Mouse (Mus musculus) stomach, postnatal 0 days (tissue): ENCODE results near the gene Tdrd7. TPM values are rescaled to one million over a fixed set of nuclear protein-coding genes. Genes with fewer than 3 reads are reported as not detected.

Experiments
- ATAC-seq: fragments of 200-750 bp; cut with Nextera tagmentation; 2 replicates; pipeline ENCODE4 v1.8.0; 2017; ENCODE audit not compliant: low FRiP score, low TSS enrichment
- DNase-seq: peaks from one replicate; pipeline ENCODE4 v3.0.0-alpha.2; 2016; ENCODE audit warnings: low spot score
- H3K27ac ChIP-seq: fragments of 300-500 bp; sonication (generic); replicated peaks from 2 replicates; pipeline ENCODE4 v1.5.1; 2014; ENCODE audit warnings: mild to moderate bottlenecking, control low read depth
- H3K27me3 ChIP-seq: fragments of 300-500 bp; sonication (generic); 2 replicates; pipeline ENCODE4 v1.6.1; 2014; ENCODE audit warnings: low read length; ENCODE audit not compliant: control insufficient read depth, insufficient read depth
- H3K36me3 ChIP-seq: fragments of 300-500 bp; sonication (generic); 2 replicates; pipeline ENCODE4 v1.6.1; 2014; ENCODE audit warnings: low read length, mixed read lengths; ENCODE audit not compliant: control insufficient read depth, insufficient read depth
- H3K4me1 ChIP-seq: fragments of 300-500 bp; sonication (generic); replicated peaks from 2 replicates; pipeline ENCODE4 v1.6.1; 2014; ENCODE audit warnings: antibody characterized with exemption; ENCODE audit not compliant: control insufficient read depth, insufficient read depth
- H3K4me2 ChIP-seq: fragments of 300-500 bp; sonication (generic); replicated peaks from 2 replicates; pipeline ENCODE4 v1.6.1; 2014; ENCODE audit warnings: low read depth, mild to moderate bottlenecking, control low read depth, moderate library complexity
- H3K4me3 ChIP-seq: fragments of 300-500 bp; sonication (generic); 2 replicates; pipeline ENCODE4 v1.5.1; 2014; ENCODE audit warnings: low read depth, low read length, control low read depth
- H3K9ac ChIP-seq: fragments of 300-500 bp; sonication (generic); 2 replicates; pipeline ENCODE4 v1.6.1; 2014; ENCODE audit warnings: mild to moderate bottlenecking, low read length, control low read depth, mixed read lengths
- H3K9me3 ChIP-seq: fragments of 300-500 bp; sonication (generic); 2 replicates; pipeline ENCODE4 v1.6.1; 2016; ENCODE audit warnings: low read length; ENCODE audit not compliant: control insufficient read depth
- CTCF ChIP-seq: IDR thresholded peaks from 2 replicates; pipeline ENCODE4 v1.5.1; 2016; ENCODE audit warnings: antibody characterized with exemption, low read depth, mild to moderate bottlenecking, moderate library complexity
- EP300 ChIP-seq: optimal IDR thresholded peaks from 2 replicates; pipeline ENCODE3; 2016; ENCODE audit warnings: antibody characterized with exemption
- WGBS: fragments of 180-500 bp; shearing (Covaris S2); extraction: QIAGEN DNeasy Blood & Tissue Kit; methylation state at CpG from one replicate; pipeline ENCODE4 v1.1.7; 2014; 5-methylcytosine and 5-hydroxymethylcytosine counted together
- polyA plus RNA-seq: library from polyadenylated mRNA; unstranded; fragments of >200 nt; fragmentation: Nextera tagmentation; extraction: Ambion mirVana; gene quantifications from 2 replicates; pipeline ENCODE4 v1.2.1, GENCODE M21; 2015

Gene Tdrd7
- polyA plus RNA-seq, 1 experiment from 2014 or later: 25.1 TPM

- DNase-seq: no peak
- Histone ChIP-seq H3K9me3 (no peaks in the 10 kb centered on the region), H3K4me3 (no peak overlapping the region), H3K27ac (no peak overlapping the region), H3K4me1 (no peaks in the 10 kb centered on the region), H3K27me3 (no peaks in the 10 kb centered on the region), H3K9ac (no peak overlapping the region), H3K36me3 (no peaks in the 10 kb centered on the region), H3K4me2 (no peak overlapping the region)
- 59% methylated on average over 2 of the region's 2 CpGs for WGBS
- TF ChIP-seq EP300: no peak
- no peak for TF ChIP-seq CTCF
- 0 out of 2 replicates have a peak, but pooled peaks have one; percentile 26 for ATAC-seq
These were observed 111.8 kb downstream of the Tdrd7 start for GRCm38 (mm10) chr4:46076892-46077291.

GRCm38 (mm10) chr4:46080261-46080660 lies 115.1 kb downstream of the Tdrd7 start:
- no peak overlapping the region for H3K27ac ChIP-seq
- H3K9me3 ChIP-seq: no peaks in the 10 kb centered on the region
- no peak overlapping the region for H3K9ac ChIP-seq
- no peak for TF ChIP-seq EP300
- TF ChIP-seq CTCF: no peak
- no peak overlapping the region for H3K4me3 ChIP-seq
- H3K27me3 ChIP-seq: no peaks in the 10 kb centered on the region
- ATAC-seq (no peak), DNase-seq (no peak)
- H3K4me1 ChIP-seq: no peaks in the 10 kb centered on the region
- WGBS: 82% methylated on average over 4 of the region's 4 CpGs
- H3K36me3 ChIP-seq: no peaks in the 10 kb centered on the region
- no peak overlapping the region for H3K4me2 ChIP-seq

- H3K4me3 ChIP-seq: no peak overlapping the region
- no peak for DNase-seq
These were observed 117.4 kb downstream of the Tdrd7 start for GRCm38 (mm10) chr4:46082555-46082954.

More at GRCm38 (mm10) chr4:46082555-46082954, 117.4 kb downstream of the Tdrd7 start:
- 61% methylated on average over 11 of the region's 11 CpGs for WGBS
- TF ChIP-seq CTCF: no peak
- no peak for TF ChIP-seq EP300
- H3K36me3 ChIP-seq: no peaks in the 10 kb centered on the region
- no peak overlapping the region for H3K27ac ChIP-seq
- H3K27me3 ChIP-seq: no peaks in the 10 kb centered on the region
- no peak overlapping the region for H3K9ac ChIP-seq
- H3K4me1 ChIP-seq: no peaks in the 10 kb centered on the region
- no peak for ATAC-seq
- no peak overlapping the region for H3K4me2 ChIP-seq
- H3K9me3 ChIP-seq: no peaks in the 10 kb centered on the region

Other genes with a start within 250 kb of the Tdrd7 start
- gene Aldh1b1, start 166.3 kb upstream of the Tdrd7 start, polyA plus RNA-seq: 6.8 and 7.5 TPM in 2 replicates
- 0.08 and 0.17 TPM in 2 replicates for gene Igfbpl1, start 138.4 kb upstream of the Tdrd7 start, polyA plus RNA-seq
- gene Stra6l, start 116.7 kb upstream of the Tdrd7 start, polyA plus RNA-seq: 0.05 and 0.16 TPM in 2 replicates
- gene Ccdc180, start 75.0 kb upstream of the Tdrd7 start, polyA plus RNA-seq: 0.22 and 0.24 TPM in 2 replicates
- gene Tmod1, start 73.6 kb downstream of the Tdrd7 start, polyA plus RNA-seq: 3.2 and 3.4 TPM in 2 replicates
- gene Ncbp1, start 173.3 kb downstream of the Tdrd7 start, polyA plus RNA-seq: 27.0 and 27.8 TPM in 2 replicates
- 14.5 and 17.2 TPM in 2 replicates for gene Tstd2, start 173.4 kb downstream of the Tdrd7 start, polyA plus RNA-seq
- 24.5 and 25.2 TPM in 2 replicates for gene Xpa, start 231.0 kb downstream of the Tdrd7 start, polyA plus RNA-seq